Mouse (Mus musculus) bone marrow macrophage, adult 2 months (primary cell): ENCODE measurements around the gene Rtn4ip1.

Experiments used
- CTCF ChIP-seq: IDR thresholded peaks from 2 replicates; pipeline ENCODE4 v1.5.1; 2012; ENCODE audit warnings: low read depth, mild to moderate bottlenecking, low read length, moderate library complexity
- POLR2A ChIP-seq: IDR thresholded peaks from 2 replicates; pipeline ENCODE4 v1.6.1; 2012; ENCODE audit warnings: mild to moderate bottlenecking, low read depth, low read length, borderline replicate concordance

- TF ChIP-seq CTCF (no peak), POLR2A (no peak)
Observed at GRCm38 (mm10) chr10:44004221-44004751, 102.7 kb downstream of the Rtn4ip1 start.
